Mouse (Mus musculus): Measurements from ENCODE around the gene Smyd2.

DNA sequence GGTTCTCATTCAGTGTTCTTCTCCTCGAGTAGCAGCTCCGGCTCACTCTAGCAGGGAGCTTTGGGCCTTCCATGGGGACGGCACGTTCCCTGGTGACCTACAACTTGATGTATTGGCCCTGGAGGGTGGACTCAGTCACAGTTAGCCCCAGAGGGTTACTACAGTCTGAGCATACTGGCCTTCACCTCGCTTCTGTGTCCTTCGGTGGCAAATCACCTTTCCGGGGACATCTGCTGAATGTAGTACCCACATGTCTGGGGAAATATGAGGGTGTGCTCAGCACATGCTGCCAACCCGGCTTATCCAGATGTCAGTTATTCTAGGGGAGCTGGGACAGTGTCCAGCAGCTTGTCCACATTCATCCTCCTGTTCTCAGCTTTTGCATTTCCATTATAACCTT, 48.6 kb downstream of the Smyd2 start:
- no peak for TF ChIP-seq POLR2A (IDR thresholded peaks at IDR 0.05; ENCODE audit: insufficient read depth, low read depth, low read length)
- no peak for TF ChIP-seq CTCF (IDR thresholded peaks at IDR 0.05; ENCODE audit: insufficient read depth, low read depth, low read length)
